Mouse (Mus musculus) brain, embryonic 18.5 days (tissue): Measurements from ENCODE around the gene 2610318N02Rik.

Experiments
- DNase-seq: peaks from one replicate; pipeline ENCODE4 v3.0.0-alpha.2; 2012; ENCODE audit warnings: low read depth, low spot score

Gene 2610318N02Rik

GRCm38 (mm10) chr16:17110771-17111743 is 13.9 kb downstream of the 2610318N02Rik start, which contains the start of gene Ppil2:
TSS of gene Ppil2 (minus strand) at chr16:17111257.
- DNase-seq, result peak; percentile 64

- DNase-seq, result no peak
These were observed 20.4 kb downstream of the 2610318N02Rik start for GRCm38 (mm10) chr16:17104600-17104999.

- DNase-seq, result no peak
These were observed 22.2 kb downstream of the 2610318N02Rik start for GRCm38 (mm10) chr16:17102630-17103220.

- DNase-seq, result no peak
These were observed 28.0 kb downstream of the 2610318N02Rik start for GRCm38 (mm10) chr16:17096938-17097337.

- DNase-seq, result no peak
These were observed 36.6 kb downstream of the 2610318N02Rik start for GRCm38 (mm10) chr16:17088346-17088745.

GRCm38 (mm10) chr16:17086669-17087193 is 38.2 kb downstream of the 2610318N02Rik start:
- no peak for DNase-seq

- DNase-seq, result no peak
These were observed 38.7 kb downstream of the 2610318N02Rik start for GRCm38 (mm10) chr16:17086241-17086640.

GRCm38 (mm10) chr16:17085636-17086035 is 39.3 kb downstream of the 2610318N02Rik start:
- no peak for DNase-seq

- DNase-seq, result no peak
These were observed 42.7 kb downstream of the 2610318N02Rik start for GRCm38 (mm10) chr16:17082121-17082792.

- DNase-seq, result no peak
These were observed 46.9 kb downstream of the 2610318N02Rik start for GRCm38 (mm10) chr16:17078101-17078500.

- no peak for DNase-seq
These were observed 48.1 kb downstream of the 2610318N02Rik start for GRCm38 (mm10) chr16:17076869-17077268.

GRCm38 (mm10) chr16:17076301-17076700 is 48.7 kb downstream of the 2610318N02Rik start:
- no peak for DNase-seq

GRCm38 (mm10) chr16:17073000-17073399 is 52.0 kb downstream of the 2610318N02Rik start:
- DNase-seq, result no peak

- DNase-seq, result no peak
These were observed 54.3 kb downstream of the 2610318N02Rik start for GRCm38 (mm10) chr16:17070716-17071115.

GRCm38 (mm10) chr16:17069511-17070443 is 55.2 kb downstream of the 2610318N02Rik start, which contains the start of gene Ypel1:
TSS of gene Ypel1 (plus strand) at chr16:17069696.
- peak; percentile 69 for DNase-seq

GRCm38 (mm10) chr16:17067552-17067951 is 57.4 kb downstream of the 2610318N02Rik start:
- no peak for DNase-seq
